Mouse (Mus musculus) ES-CJ7 (cell line): ENCODE measurements around the gene Sfmbt1.

Experiments
- DNase-seq: peaks from one replicate; pipeline ENCODE4 v3.0.0; 2011; ENCODE audit warnings: low read depth, low spot score

The Sfmbt1 gene

GRCm38 (mm10) chr14:30826174-30827140 lies 111.8 kb downstream of the Sfmbt1 start:
- peak; percentile 7 for DNase-seq

- DNase-seq, result no peak
Measured at GRCm38 (mm10) chr14:30827480-30827879, 112.8 kb downstream of the Sfmbt1 start.

GRCm38 (mm10) chr14:30828077-30828476 lies 113.4 kb downstream of the Sfmbt1 start:
- DNase-seq, result no peak

GRCm38 (mm10) chr14:30828635-30829460 lies 114.2 kb downstream of the Sfmbt1 start:
- no peak for DNase-seq

- DNase-seq, result no peak
Measured at GRCm38 (mm10) chr14:30837416-30837996, 122.9 kb downstream of the Sfmbt1 start.

GRCm38 (mm10) chr14:30843701-30844100 lies 129.1 kb downstream of the Sfmbt1 start:
- DNase-seq, result no peak

GRCm38 (mm10) chr14:30850504-30850903 lies 135.9 kb downstream of the Sfmbt1 start:
- DNase-seq, result no peak

- no peak for DNase-seq
Measured at GRCm38 (mm10) chr14:30852325-30852724, 137.7 kb downstream of the Sfmbt1 start.

- DNase-seq, result no peak
Measured at GRCm38 (mm10) chr14:30855316-30855715, 140.7 kb downstream of the Sfmbt1 start.

- DNase-seq, result no peak
Measured at GRCm38 (mm10) chr14:30856885-30857507, 142.3 kb downstream of the Sfmbt1 start.

GRCm38 (mm10) chr14:30857990-30858389 lies 143.3 kb downstream of the Sfmbt1 start:
- DNase-seq, result peak; percentile 59

- DNase-seq, result no peak
Measured at GRCm38 (mm10) chr14:30861421-30862125, 146.9 kb downstream of the Sfmbt1 start.

- DNase-seq, result no peak
Measured at GRCm38 (mm10) chr14:30862368-30862767, 147.7 kb downstream of the Sfmbt1 start.

GRCm38 (mm10) chr14:30865311-30865710 lies 150.7 kb downstream of the Sfmbt1 start:
- peak; percentile 26 for DNase-seq

- DNase-seq, result peak; percentile 73
Measured at GRCm38 (mm10) chr14:30867042-30867441, 152.4 kb downstream of the Sfmbt1 start.

- no peak for DNase-seq
Measured at GRCm38 (mm10) chr14:30868826-30869225, 154.2 kb downstream of the Sfmbt1 start.

GRCm38 (mm10) chr14:30869391-30869801 lies 154.7 kb downstream of the Sfmbt1 start:
- DNase-seq, result peak; percentile 31

GRCm38 (mm10) chr14:30870206-30871147 lies 155.8 kb downstream of the Sfmbt1 start:
- no peak for DNase-seq
